Mouse (Mus musculus): ENCODE measurements around the gene Gm17651.

GRCm38 (mm10) chr3:97705508-97705907 lies 31.0 kb upstream of the Gm17651 start:
- TF ChIP-seq CTCF (IDR thresholded peaks at IDR 0.05; ENCODE audit: insufficient read depth, low read length), result no peak
- TF ChIP-seq POLR2A (IDR thresholded peaks at IDR 0.05; ENCODE audit: borderline replicate concordance, extremely low read depth, low read depth, low read length), result no peak
